Mouse (Mus musculus) cerebellum, adult 11-12 months (tissue): ENCODE results near the gene Sarnp.

Experiments
- DNase-seq: peaks from one replicate; pipeline ENCODE4 v3.0.0; 2022

Sarnp gene

GRCm38 (mm10) chr10:128817033-128817432 is at the start of gene Sarnp:
TSS of gene Sarnp (plus strand) at chr10:128817333.
- no peak for DNase-seq

GRCm38 (mm10) chr10:128772895-128773294 is 44.2 kb upstream of the Sarnp start:
- no peak for DNase-seq

GRCm38 (mm10) chr10:128773685-128774084 is 43.4 kb upstream of the Sarnp start:
- DNase-seq = no peak

GRCm38 (mm10) chr10:128778441-128778840 is 38.7 kb upstream of the Sarnp start:
- DNase-seq = no peak

GRCm38 (mm10) chr10:128779011-128779795 is 37.9 kb upstream of the Sarnp start:
- no peak for DNase-seq

- DNase-seq = no peak
Observed at GRCm38 (mm10) chr10:128780200-128780599, 36.9 kb upstream of the Sarnp start.

GRCm38 (mm10) chr10:128790398-128791124 is 26.6 kb upstream of the Sarnp start, which contains the start of gene Mmp19:
TSS of gene Mmp19 (plus strand) at chr10:128790910.
- DNase-seq = no peak

- DNase-seq = no peak
Observed at GRCm38 (mm10) chr10:128792041-128792440, 25.1 kb upstream of the Sarnp start.

- DNase-seq = no peak
Observed at GRCm38 (mm10) chr10:128793258-128793657, 23.9 kb upstream of the Sarnp start.

GRCm38 (mm10) chr10:128794391-128794790 is 22.7 kb upstream of the Sarnp start:
- DNase-seq = no peak

- DNase-seq = no peak
Observed at GRCm38 (mm10) chr10:128795581-128795980, 21.6 kb upstream of the Sarnp start.

- no peak for DNase-seq
Observed at GRCm38 (mm10) chr10:128798676-128799075, 18.5 kb upstream of the Sarnp start.

GRCm38 (mm10) chr10:128801981-128802495 is 15.1 kb upstream of the Sarnp start:
- DNase-seq = no peak

GRCm38 (mm10) chr10:128802956-128803355 is 14.2 kb upstream of the Sarnp start:
- DNase-seq = no peak

- DNase-seq = no peak
Observed at GRCm38 (mm10) chr10:128803361-128803760, 13.8 kb upstream of the Sarnp start.

- peak; percentile 78 for DNase-seq
Observed at GRCm38 (mm10) chr10:128803771-128804270, 13.3 kb upstream of the Sarnp start, which contains the start of gene Dnajc14. TSS of gene Dnajc14 (plus strand) at chr10:128804062.

- DNase-seq = peak; percentile 74
Observed at GRCm38 (mm10) chr10:128804271-128805091, 12.7 kb upstream of the Sarnp start, which contains the start of gene Tmem198b. TSS of gene Tmem198b (minus strand) at chr10:128804370.

GRCm38 (mm10) chr10:128805092-128806000 is 11.8 kb upstream of the Sarnp start:
- peak; percentile 96 for DNase-seq

GRCm38 (mm10) chr10:128806086-128806485 is 11.0 kb upstream of the Sarnp start:
- DNase-seq = peak; percentile 41

- DNase-seq = no peak
Observed at GRCm38 (mm10) chr10:128807018-128807417, 10.1 kb upstream of the Sarnp start.

GRCm38 (mm10) chr10:128820217-128820616 is 3.1 kb downstream of the Sarnp start:
- DNase-seq = peak; percentile 25
